Mouse (Mus musculus): ENCODE measurements around the gene Fzd5. TPM values are rescaled to one million over a fixed set of nuclear protein-coding genes. Genes with fewer than 3 reads are reported as not detected.

The Fzd5 gene
- polyA plus RNA-seq, 1 experiment from 2014 or later, result 2.4 TPM

DNA sequence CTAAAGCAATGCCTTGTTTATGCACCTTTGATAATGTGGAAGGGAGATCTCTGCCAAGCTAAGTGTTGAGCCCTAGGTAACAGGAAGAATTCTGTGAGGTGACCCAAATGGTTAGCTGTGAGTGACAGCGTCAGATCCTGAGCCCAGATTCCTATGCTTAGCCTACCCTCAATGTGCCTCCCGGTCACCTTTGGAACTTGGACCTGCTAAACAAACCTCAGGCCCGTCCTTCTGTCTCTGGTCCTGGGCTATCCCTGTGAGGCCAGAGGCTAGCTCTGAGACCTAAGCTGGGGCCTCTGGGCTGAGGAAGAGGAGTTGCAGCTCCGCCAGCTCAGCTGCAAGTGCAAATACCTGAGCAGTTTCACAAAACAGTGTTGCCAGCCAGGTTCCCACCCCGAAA is 17.1 kb upstream of the Fzd5 start:
- H3K27ac ChIP-seq (ENCODE audit: low read length), result no peak overlapping the region
- no peak overlapping the region for H3K4me2 ChIP-seq (replicated peaks; ENCODE audit: low read depth, low read length)
- ATAC-seq (ENCODE audit: low FRiP score, low TSS enrichment), result no peak
- WGBS, result 90% methylated on average over 5 of the region's 5 CpGs
- H3K27me3 ChIP-seq (ENCODE audit: insufficient read depth, low read length), result no peaks in the 10 kb centered on the region
- no peak overlapping the region for H3K4me3 ChIP-seq (ENCODE audit: low read length)
- no peaks in the 10 kb centered on the region for H3K9me3 ChIP-seq (ENCODE audit: low read length)
- H3K4me1 ChIP-seq (ENCODE audit: insufficient read depth, low read length), result no peaks in the 10 kb centered on the region
- no peak overlapping the region for H3K9ac ChIP-seq (replicated peaks; ENCODE audit: low read length)
- H3K36me3 ChIP-seq (ENCODE audit: insufficient read depth, low read length), result no peaks in the 10 kb centered on the region

DNA sequence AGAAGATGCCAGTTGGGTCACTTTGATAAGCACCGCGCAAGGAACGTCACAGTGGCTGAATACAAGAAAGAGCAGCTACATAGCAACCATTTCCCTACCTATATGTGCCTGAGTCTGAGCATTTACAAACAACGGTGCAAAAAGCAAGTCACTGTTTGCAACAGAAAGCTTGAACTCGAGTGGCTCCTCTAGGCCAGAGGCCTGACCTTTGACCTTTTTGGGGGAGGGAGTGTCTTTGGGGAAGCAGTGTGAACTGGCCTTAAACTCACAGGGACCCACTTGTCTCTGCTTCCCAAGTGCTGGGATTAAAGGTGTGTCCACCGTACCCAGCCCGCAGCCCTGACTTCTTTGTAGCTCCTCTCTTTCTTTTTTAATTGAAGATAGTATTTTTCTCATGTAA is 16.1 kb upstream of the Fzd5 start:
- H3K4me2 ChIP-seq (replicated peaks; ENCODE audit: low read depth, low read length), result no peak overlapping the region
- WGBS, result 77% methylated on average over 7 of the region's 7 CpGs

DNA sequence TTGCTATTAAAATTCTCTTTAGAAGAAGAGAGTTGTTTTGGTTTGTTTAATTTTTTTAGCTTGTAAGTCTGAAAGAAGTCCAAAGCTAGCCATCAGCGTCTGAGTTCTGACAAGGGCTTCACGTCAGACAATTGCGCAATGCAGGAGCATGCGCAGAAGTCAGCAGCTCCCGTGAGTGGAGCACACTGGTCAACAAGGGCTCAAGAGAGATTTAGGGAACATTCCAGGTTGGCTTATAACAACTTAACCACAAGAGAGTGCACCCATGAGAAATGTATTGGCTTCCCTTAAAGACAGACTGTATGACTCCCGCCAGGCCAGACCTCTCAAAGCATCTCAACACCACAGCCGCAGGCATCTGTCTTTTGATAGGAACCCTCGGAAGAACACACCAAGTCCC is 15.6 kb upstream of the Fzd5 start:
- ATAC-seq (ENCODE audit: low FRiP score, low TSS enrichment), result no peak

More for the DNA sequence above, 16.1 kb upstream of the Fzd5 start:
- Histone ChIP-seq H3K36me3 (ENCODE audit: insufficient read depth, low read length) (no peaks in the 10 kb centered on the region), H3K9me3 (ENCODE audit: low read length) (no peaks in the 10 kb centered on the region), H3K27ac (ENCODE audit: low read length) (no peak overlapping the region), H3K4me3 (ENCODE audit: low read length) (no peak overlapping the region), H3K9ac (replicated peaks; ENCODE audit: low read length) (no peak overlapping the region), H3K27me3 (ENCODE audit: insufficient read depth, low read length) (no peaks in the 10 kb centered on the region), H3K4me1 (ENCODE audit: insufficient read depth, low read length) (no peaks in the 10 kb centered on the region)
- no peak for ATAC-seq (ENCODE audit: low FRiP score, low TSS enrichment)

DNA sequence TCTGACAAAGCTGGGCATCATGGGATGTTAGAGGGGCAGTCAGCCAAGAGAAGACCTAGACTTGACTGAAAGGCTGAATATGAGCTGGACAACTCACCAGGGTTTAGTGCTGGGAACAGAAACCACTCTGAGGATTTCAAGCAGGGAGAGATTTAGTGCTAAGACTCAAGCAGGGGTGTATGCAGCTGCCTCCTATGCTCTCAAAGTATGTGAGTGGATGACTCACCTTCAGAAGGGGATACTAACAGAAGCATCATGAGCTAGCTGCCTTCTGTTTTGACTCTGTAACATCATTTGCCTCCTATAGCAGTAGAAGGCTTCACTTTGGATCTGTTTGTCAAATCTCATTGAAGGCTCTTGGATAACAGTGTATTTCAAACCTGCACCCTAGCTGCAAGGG is 7.1 kb upstream of the Fzd5 start:
- Histone ChIP-seq H3K27me3 (ENCODE audit: insufficient read depth, low read length) (no peaks in the 10 kb centered on the region), H3K4me1 (ENCODE audit: insufficient read depth, low read length) (0 out of 2 replicates have a peak, but pooled peaks cover 2% of the 10 kb centered on the region), H3K36me3 (ENCODE audit: insufficient read depth, low read length) (no peaks in the 10 kb centered on the region), H3K9ac (replicated peaks; ENCODE audit: low read length) (no peak overlapping the region), H3K4me2 (replicated peaks; ENCODE audit: low read depth, low read length) (no peak overlapping the region), H3K9me3 (ENCODE audit: low read length) (no peaks in the 10 kb centered on the region), H3K4me3 (ENCODE audit: low read length) (no peak overlapping the region), H3K27ac (ENCODE audit: low read length) (no peak overlapping the region)
- no peak for ATAC-seq (ENCODE audit: low FRiP score, low TSS enrichment)

More for the DNA sequence above, 15.6 kb upstream of the Fzd5 start:
- WGBS, result 88% methylated on average over 8 of the region's 8 CpGs
- Histone ChIP-seq H3K4me2 (replicated peaks; ENCODE audit: low read depth, low read length) (no peak overlapping the region), H3K27me3 (ENCODE audit: insufficient read depth, low read length) (no peaks in the 10 kb centered on the region), H3K27ac (ENCODE audit: low read length) (no peak overlapping the region), H3K4me3 (ENCODE audit: low read length) (no peak overlapping the region), H3K9ac (replicated peaks; ENCODE audit: low read length) (no peak overlapping the region), H3K36me3 (ENCODE audit: insufficient read depth, low read length) (no peaks in the 10 kb centered on the region), H3K9me3 (ENCODE audit: low read length) (no peaks in the 10 kb centered on the region), H3K4me1 (ENCODE audit: insufficient read depth, low read length) (no peaks in the 10 kb centered on the region)

DNA sequence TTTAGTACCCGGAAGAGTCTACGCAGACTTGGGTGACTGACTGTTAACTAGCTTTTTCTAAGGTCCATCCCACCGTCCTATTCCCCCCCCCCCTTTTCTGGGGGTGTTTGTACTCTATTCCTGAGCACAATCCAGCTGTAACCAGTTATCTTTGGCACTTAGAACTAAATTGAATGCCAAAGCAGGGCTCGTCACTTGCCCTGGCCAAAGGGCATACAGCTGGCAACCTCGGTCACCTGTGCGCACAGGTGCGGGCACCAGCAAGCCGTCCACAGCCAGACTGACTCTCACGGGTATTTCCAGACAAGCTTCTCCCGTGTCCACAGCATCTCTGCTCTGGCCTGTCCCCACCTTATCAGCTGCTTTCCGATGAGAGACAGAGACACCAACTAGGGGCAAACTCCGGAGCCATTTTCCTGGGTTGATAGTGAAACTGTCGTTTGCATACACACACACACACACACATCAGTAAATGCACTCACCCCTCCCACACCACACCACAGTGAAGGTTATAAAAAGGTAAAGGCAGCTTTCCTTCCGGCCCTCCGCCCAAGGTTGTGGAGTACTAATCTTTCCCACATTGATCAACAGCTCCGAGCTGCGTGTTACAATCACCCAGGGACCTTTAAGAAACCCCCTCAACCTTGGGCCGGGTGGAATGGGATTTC is 5.3 kb upstream of the Fzd5 start:
- no peak for ATAC-seq (ENCODE audit: low FRiP score, low TSS enrichment)
- Histone ChIP-seq H3K4me1 (ENCODE audit: insufficient read depth, low read length) (peaks cover 20% of the 10 kb centered on the region), H3K9ac (replicated peaks; ENCODE audit: low read length) (no peak overlapping the region), H3K36me3 (ENCODE audit: insufficient read depth, low read length) (no peaks in the 10 kb centered on the region), H3K4me3 (ENCODE audit: low read length) (no peak overlapping the region), H3K4me2 (replicated peaks; ENCODE audit: low read depth, low read length) (no peak overlapping the region), H3K27ac (ENCODE audit: low read length) (no peak overlapping the region), H3K9me3 (ENCODE audit: low read length) (no peaks in the 10 kb centered on the region), H3K27me3 (ENCODE audit: insufficient read depth, low read length) (no peaks in the 10 kb centered on the region)
- WGBS, result 82% methylated on average over 18 of the region's 18 CpGs

DNA sequence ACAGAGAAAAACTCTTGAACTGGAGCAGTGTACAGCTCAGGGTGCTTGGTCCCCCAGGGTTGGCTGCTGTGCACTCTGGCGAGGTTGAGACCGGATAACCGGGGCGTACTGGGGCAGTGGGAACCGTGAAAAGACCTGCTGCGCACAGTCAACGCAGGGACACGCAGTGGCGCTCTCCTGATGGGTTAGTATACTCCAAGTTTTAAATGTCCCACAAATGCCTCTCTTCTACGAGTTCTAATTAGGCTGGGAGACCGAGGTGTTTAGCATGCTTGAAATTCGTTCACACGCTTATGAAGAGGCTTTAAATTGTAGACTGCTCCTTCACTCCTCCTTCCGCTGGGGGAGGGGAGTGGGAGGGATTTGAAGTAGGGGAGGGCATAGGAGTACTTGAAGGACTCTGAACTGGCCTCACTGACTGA is 1.1 kb upstream of the Fzd5 start:
- Histone ChIP-seq H3K4me2 (replicated peaks; ENCODE audit: low read depth, low read length) (peak overlapping the region; percentile 95), H3K4me3 (ENCODE audit: low read length) (peak overlapping the region; percentile 74), H3K36me3 (ENCODE audit: insufficient read depth, low read length) (no peaks in the 10 kb centered on the region), H3K9me3 (ENCODE audit: low read length) (no peaks in the 10 kb centered on the region), H3K9ac (replicated peaks; ENCODE audit: low read length) (peak overlapping the region; percentile 65), H3K4me1 (ENCODE audit: insufficient read depth, low read length) (peaks cover 40% of the 10 kb centered on the region), H3K27ac (ENCODE audit: low read length) (peak overlapping the region; percentile 81), H3K27me3 (ENCODE audit: insufficient read depth, low read length) (peaks cover 18% of the 10 kb centered on the region)
- WGBS, result under 1% methylated on average over 14 of the region's 14 CpGs
- ATAC-seq (ENCODE audit: low FRiP score, low TSS enrichment), result no peak

DNA sequence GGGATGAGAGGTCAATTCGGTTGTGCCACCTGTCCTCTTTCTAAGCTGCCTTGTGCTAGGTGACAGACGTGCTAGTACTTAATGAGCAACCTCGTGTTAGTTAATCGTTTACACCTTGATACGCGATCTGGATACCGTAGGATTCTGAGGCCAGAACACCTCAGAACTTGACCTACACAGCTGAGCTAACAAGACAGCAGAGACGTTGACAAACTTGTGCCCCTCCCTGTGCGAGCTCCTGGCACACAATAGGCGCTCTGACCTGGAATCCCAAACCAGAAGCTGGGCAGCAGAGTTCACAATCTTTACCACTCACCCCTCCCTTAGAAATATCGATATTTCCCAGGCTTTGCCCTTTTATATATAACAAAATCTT is 617 bp upstream of the Fzd5 start:
- peak overlapping the region; percentile 74 for H3K4me3 ChIP-seq (ENCODE audit: low read length)
- no peaks in the 10 kb centered on the region for H3K9me3 ChIP-seq (ENCODE audit: low read length)
- H3K27ac ChIP-seq (ENCODE audit: low read length), result peak overlapping the region; percentile 81
- H3K4me2 ChIP-seq (replicated peaks; ENCODE audit: low read depth, low read length), result peak overlapping the region; percentile 95
- 1% methylated on average over 11 of the region's 11 CpGs for WGBS
- peaks cover 44% of the 10 kb centered on the region for H3K4me1 ChIP-seq (ENCODE audit: insufficient read depth, low read length)
- no peaks in the 10 kb centered on the region for H3K36me3 ChIP-seq (ENCODE audit: insufficient read depth, low read length)
- H3K9ac ChIP-seq (replicated peaks; ENCODE audit: low read length), result peak overlapping the region; percentile 65
- H3K27me3 ChIP-seq (ENCODE audit: insufficient read depth, low read length), result peaks cover 21% of the 10 kb centered on the region
- peak; percentile 37; the same call in 1 of the 2 replicates for ATAC-seq (ENCODE audit: low FRiP score, low TSS enrichment)

DNA sequence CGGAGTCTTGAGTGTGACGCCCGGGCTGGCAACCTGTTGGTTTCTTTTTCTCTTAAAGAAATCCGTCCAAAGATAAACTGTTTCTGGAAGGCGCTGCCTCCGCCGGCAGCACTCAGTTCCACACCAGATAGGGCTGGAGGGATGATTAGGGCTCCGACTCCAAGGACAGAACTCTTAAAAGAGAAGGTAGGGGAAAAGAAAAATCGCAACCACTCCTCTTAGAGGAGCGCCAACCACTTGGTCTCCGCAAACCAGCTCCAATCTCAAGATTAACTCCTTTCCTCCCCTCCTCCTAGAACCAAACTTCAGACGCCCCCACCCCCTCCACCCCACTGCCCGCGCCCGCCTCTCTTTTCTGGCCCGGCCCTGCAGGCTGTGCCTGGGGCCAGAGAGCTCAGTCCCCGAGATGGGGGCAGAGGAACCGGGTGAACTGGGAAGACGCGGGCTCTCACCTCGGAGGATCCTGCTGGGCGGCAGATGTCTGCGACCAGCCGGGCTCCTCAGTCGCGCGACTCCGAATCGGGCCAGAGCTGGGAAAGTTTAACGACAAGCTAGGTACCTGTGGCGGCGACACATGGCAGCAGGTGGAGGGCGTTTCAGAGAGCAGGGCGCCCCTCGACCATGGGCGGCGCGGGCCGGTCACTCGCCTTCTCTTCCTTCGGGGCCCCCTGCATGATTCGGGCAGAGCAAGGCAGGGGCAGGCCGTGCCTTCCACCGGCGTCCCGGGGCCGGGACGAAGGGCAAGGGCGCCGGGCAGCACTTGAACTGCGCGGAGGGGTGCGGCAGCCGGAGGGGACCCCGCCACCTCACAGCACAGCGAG is 660 bp downstream of the Fzd5 start:
- peak; percentile 1; the same call in 1 of the 2 replicates for ATAC-seq (ENCODE audit: low FRiP score, low TSS enrichment)

DNA sequence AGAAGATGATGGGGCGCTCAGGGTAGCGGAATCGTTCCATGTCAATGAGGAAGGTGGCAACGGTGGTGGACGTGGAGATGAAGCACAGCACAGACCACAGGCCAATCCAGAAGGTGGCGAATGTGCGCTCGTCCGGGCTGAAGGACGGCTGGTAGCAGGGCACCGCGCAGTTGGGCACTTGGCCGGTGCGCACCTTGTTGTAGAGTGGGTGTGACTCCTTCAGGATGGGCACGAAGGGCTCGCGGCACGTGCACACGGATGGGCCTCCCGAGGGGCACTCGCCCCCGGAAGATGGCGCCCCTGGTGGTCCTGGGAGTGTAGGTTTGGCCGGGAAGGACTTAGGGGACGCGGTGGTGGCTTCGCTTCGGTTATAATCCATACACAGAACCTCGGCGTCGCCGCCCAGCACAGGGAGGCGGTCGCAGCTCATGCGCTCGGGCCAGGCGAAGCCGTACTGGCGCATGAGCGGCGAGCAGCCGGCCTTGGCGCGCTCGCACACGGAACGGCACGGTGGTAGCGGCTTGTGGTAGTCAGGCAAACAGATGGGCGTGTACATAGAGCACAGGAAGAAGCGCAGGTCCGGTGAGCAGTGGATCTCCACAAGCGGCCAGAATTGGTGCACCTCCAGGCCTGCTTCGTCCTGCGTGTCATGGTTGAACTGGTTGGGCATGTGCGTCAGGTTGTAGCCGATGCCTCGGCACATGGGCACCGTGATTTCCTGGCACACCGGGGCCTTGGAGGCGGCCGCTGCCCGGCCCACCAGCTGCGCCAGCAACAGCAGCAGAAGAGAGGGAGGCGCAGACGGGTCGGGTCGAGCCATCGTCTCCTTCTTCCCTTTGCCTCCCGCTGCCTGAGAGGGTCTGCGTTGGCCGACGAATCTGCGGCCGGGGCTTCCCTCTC is 1.5 kb downstream of the Fzd5 start:
- no peak for ATAC-seq (ENCODE audit: low FRiP score, low TSS enrichment)
- WGBS, result 10% methylated on average over 75 of the region's 75 CpGs
- peaks cover 23% of the 10 kb centered on the region for H3K27me3 ChIP-seq (ENCODE audit: insufficient read depth, low read length)
- H3K4me3 ChIP-seq (ENCODE audit: low read length), result peak overlapping the region; percentile 74
- H3K9me3 ChIP-seq (ENCODE audit: low read length), result no peaks in the 10 kb centered on the region
- peak overlapping the region; percentile 81 for H3K9ac ChIP-seq (replicated peaks; ENCODE audit: low read length)
- 0 out of 2 replicates have a peak, but pooled peaks cover 6% of the 10 kb centered on the region for H3K36me3 ChIP-seq (ENCODE audit: insufficient read depth, low read length)
- peaks cover 48% of the 10 kb centered on the region for H3K4me1 ChIP-seq (ENCODE audit: insufficient read depth, low read length)
- 0 out of 2 replicates have a peak overlapping the region, but pooled peaks have one; percentile 79 for H3K27ac ChIP-seq (ENCODE audit: low read length)
- peak overlapping the region; percentile 95 for H3K4me2 ChIP-seq (replicated peaks; ENCODE audit: low read depth, low read length)

More for the DNA sequence above, 660 bp downstream of the Fzd5 start:
- no peaks in the 10 kb centered on the region for H3K9me3 ChIP-seq (ENCODE audit: low read length)
- peaks cover 23% of the 10 kb centered on the region for H3K27me3 ChIP-seq (ENCODE audit: insufficient read depth, low read length)
- under 1% methylated on average over 56 of the region's 56 CpGs for WGBS
- H3K4me1 ChIP-seq (ENCODE audit: insufficient read depth, low read length), result peaks cover 48% of the 10 kb centered on the region
- H3K4me2 ChIP-seq (replicated peaks; ENCODE audit: low read depth, low read length), result peak overlapping the region; percentile 95
- H3K9ac ChIP-seq (replicated peaks; ENCODE audit: low read length), result peak overlapping the region; percentile 81
- 0 out of 2 replicates have a peak, but pooled peaks cover 2% of the 10 kb centered on the region for H3K36me3 ChIP-seq (ENCODE audit: insufficient read depth, low read length)
- H3K4me3 ChIP-seq (ENCODE audit: low read length), result peak overlapping the region; percentile 74
- H3K27ac ChIP-seq (ENCODE audit: low read length), result peak overlapping the region; percentile 79

All from kidney, embryonic 16.5 days (tissue).